Mouse (Mus musculus) intestine, postnatal 0 days (tissue): Measurements from ENCODE around the gene Abhd6. TPM values are rescaled to one million over a fixed set of nuclear protein-coding genes. Genes with fewer than 3 reads are reported as not detected.

Source experiments
- ATAC-seq: fragments of 200-750 bp; cut with Nextera tagmentation; 2 replicates; pipeline ENCODE4 v1.8.0; 2017; ENCODE audit warnings: mild to moderate bottlenecking, moderate TSS enrichment, moderate library complexity
- H3K27ac ChIP-seq: fragments of 300-500 bp; sonication (generic); 2 replicates; pipeline ENCODE4 v1.5.1; 2014; ENCODE audit warnings: mild to moderate bottlenecking, low read depth, low read length, moderate library complexity
- H3K27me3 ChIP-seq: fragments of 300-500 bp; sonication (generic); replicated peaks from 2 replicates; pipeline ENCODE4 v1.6.1; 2014; ENCODE audit warnings: low read length, mixed read lengths; ENCODE audit not compliant: control insufficient read depth, insufficient read depth
- H3K36me3 ChIP-seq: fragments of 300-500 bp; sonication (generic); 2 replicates; pipeline ENCODE4 v1.6.1; 2014; ENCODE audit warnings: mild to moderate bottlenecking, moderate library complexity; ENCODE audit not compliant: control insufficient read depth, insufficient read depth
- H3K4me1 ChIP-seq: fragments of 300-500 bp; sonication (generic); replicated peaks from 2 replicates; pipeline ENCODE4 v1.6.1; 2014; ENCODE audit warnings: antibody characterized with exemption, low read length, mixed read lengths; ENCODE audit not compliant: control insufficient read depth, insufficient read depth
- H3K4me2 ChIP-seq: fragments of 300-500 bp; sonication (generic); replicated peaks from 2 replicates; pipeline ENCODE4 v1.6.1; 2014; ENCODE audit warnings: low read depth, mild to moderate bottlenecking, moderate library complexity
- H3K4me3 ChIP-seq: fragments of 300-500 bp; sonication (generic); 2 replicates; pipeline ENCODE4 v1.5.1; 2014; ENCODE audit warnings: low read depth, low read length
- H3K9ac ChIP-seq: fragments of 300-500 bp; sonication (generic); 2 replicates; pipeline ENCODE4 v1.6.1; 2014; ENCODE audit warnings: mild to moderate bottlenecking, low read depth, low read length
- H3K9me3 ChIP-seq: fragments of 300-500 bp; sonication (generic); 2 replicates; pipeline ENCODE4 v1.6.1; 2016; ENCODE audit warnings: mixed run types; ENCODE audit not compliant: control insufficient read depth
- CTCF ChIP-seq: sonication (generic); IDR thresholded peaks from 2 replicates; pipeline ENCODE4 v1.5.1; 2016; ENCODE audit warnings: low read depth, mild to moderate bottlenecking, control low read depth, antibody characterized with exemption, moderate library complexity
- WGBS: fragments of 180-500 bp; shearing (Covaris S2); extraction: QIAGEN DNeasy Blood & Tissue Kit; methylation state at CpG from one replicate; pipeline ENCODE4 v1.1.7; 2014; 5-methylcytosine and 5-hydroxymethylcytosine counted together
- polyA plus RNA-seq: library from polyadenylated mRNA; unstranded; fragments of >200 nt; fragmentation: Nextera tagmentation; extraction: Ambion mirVana; gene quantifications from 2 replicates; pipeline ENCODE4 v1.2.1, GENCODE M21; 2015

The Abhd6 gene
- polyA plus RNA-seq, 1 experiment from 2014 or later = 11.8 TPM

DNA sequence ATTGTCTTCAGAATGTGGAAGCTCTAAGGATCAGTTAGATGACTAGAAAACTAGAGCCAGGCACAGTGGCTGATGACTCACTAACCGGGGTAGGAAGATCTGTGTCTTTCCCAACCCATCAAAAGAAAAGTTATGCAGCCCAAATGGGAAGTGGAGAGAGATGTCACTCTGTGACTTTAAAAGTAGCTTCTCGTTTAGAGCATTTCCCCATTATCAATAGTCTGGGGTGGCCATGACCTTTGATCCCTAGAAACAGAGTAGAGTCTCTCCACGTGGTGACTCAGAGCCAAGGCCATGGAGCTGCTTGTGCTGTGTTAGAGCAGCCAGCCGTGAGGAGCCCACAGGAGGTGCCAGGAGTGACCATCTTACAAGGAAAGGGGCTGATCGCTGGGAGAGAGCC lies 90.7 kb downstream of the Abhd6 start:
- Histone ChIP-seq H3K4me3 (no peak overlapping the region), H3K4me1 (peaks cover 4% of the 10 kb centered on the region; the same call in 1 of the 2 replicates), H3K9me3 (no peaks in the 10 kb centered on the region), H3K36me3 (peaks cover 28% of the 10 kb centered on the region), H3K27me3 (no peaks in the 10 kb centered on the region), H3K9ac (no peak overlapping the region), H3K27ac (peak overlapping the region; percentile 46; the same call in 1 of the 2 replicates), H3K4me2 (no peak overlapping the region)
- TF ChIP-seq CTCF = no peak
- ATAC-seq = peak; percentile 40; the same call in 1 of the 2 replicates
- 46% methylated on average over 5 of the region's 5 CpGs for WGBS

- peak overlapping the region; percentile 77 for H3K27ac ChIP-seq
- 25% methylated on average over 3 of the region's 3 CpGs for whole genome bisulfite sequencing
- no peaks in the 10 kb centered on the region for H3K9me3 ChIP-seq
- H3K4me3 ChIP-seq = no peak overlapping the region
- peaks cover 14% of the 10 kb centered on the region for H3K36me3 ChIP-seq
- TF ChIP-seq CTCF = no peak
- H3K27me3 ChIP-seq = no peaks in the 10 kb centered on the region
- ATAC-seq = no peak
- H3K4me2 ChIP-seq = peak overlapping the region; percentile 44
- peak overlapping the region; percentile 46; the same call in 1 of the 2 replicates for H3K9ac ChIP-seq
- peaks cover 6% of the 10 kb centered on the region; the same call in 1 of the 2 replicates for H3K4me1 ChIP-seq
Measured at GRCm38 (mm10) chr14:8094931-8095561, 92.3 kb downstream of the Abhd6 start.

- TF ChIP-seq CTCF = no peak
- H3K4me1 ChIP-seq = peaks cover 8% of the 10 kb centered on the region; the same call in 1 of the 2 replicates
- H3K9me3 ChIP-seq = no peaks in the 10 kb centered on the region
- H3K36me3 ChIP-seq = peaks cover 9% of the 10 kb centered on the region
- ATAC-seq = no peak
- 18% methylated on average over 7 of the region's 7 CpGs for WGBS
- peak overlapping the region; percentile 14; the same call in 1 of the 2 replicates for H3K4me3 ChIP-seq
- H3K4me2 ChIP-seq = peak overlapping the region; percentile 44
- peak overlapping the region; percentile 77 for H3K27ac ChIP-seq
- peak overlapping the region; percentile 46; the same call in 1 of the 2 replicates for H3K9ac ChIP-seq
- no peaks in the 10 kb centered on the region for H3K27me3 ChIP-seq
Measured at GRCm38 (mm10) chr14:8095562-8095950, 92.9 kb downstream of the Abhd6 start.

DNA sequence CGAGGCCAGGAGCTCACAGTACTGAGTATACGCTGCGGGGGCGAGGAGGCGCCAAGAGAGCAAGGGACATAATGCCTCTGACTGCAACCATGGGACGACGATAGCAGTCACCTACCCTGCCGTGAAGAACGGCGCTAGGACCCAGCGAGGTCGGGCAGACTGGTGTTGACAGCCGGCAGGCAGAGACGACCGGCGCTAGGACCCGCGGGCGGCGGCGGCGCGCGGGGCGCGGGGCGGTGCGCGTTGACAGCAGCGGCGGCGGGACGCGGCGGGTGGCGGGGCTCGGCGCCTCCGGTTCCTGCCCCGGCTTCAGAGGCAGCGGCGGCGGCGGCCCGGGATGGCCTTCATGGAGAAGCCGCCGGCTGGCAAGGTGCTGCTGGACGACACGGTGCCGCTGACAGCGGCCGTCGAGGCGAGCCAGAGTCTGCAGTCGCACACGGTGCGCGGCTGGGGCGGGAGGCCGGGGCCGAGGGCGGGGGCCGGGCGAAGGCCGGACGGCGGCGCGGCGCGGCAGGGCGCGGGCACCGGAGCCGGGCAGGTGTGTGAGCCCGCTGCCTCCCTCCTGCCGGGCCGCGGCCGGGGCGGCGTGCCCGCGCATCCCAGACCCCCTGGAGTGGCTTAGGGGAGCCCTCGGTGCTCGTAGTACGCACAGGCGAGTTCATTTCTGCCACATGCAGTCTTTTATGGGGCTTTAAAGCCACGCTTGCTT lies 95.4 kb downstream of the Abhd6 start, which contains the start of gene Pxk:
Gene Pxk (plus strand): TSS at position 234 of the 709 bp plus-strand sequence.
- Histone ChIP-seq H3K4me1 (peaks cover 8% of the 10 kb centered on the region; the same call in 1 of the 2 replicates), H3K36me3 (no peaks in the 10 kb centered on the region), H3K9ac (peak within 1 kb of the TSS; percentile 88), H3K4me3 (peak within 1 kb of the TSS; percentile 88), H3K27me3 (no peaks in the 10 kb centered on the region), H3K9me3 (no peaks in the 10 kb centered on the region), H3K4me2 (peak within 1 kb of the TSS; percentile 71), H3K27ac (peak within 1 kb of the TSS; percentile 90)
- TF ChIP-seq CTCF = no peak
- peak; percentile 88 for ATAC-seq
- under 1% methylated on average over 54 of the region's 89 CpGs for WGBS

DNA sequence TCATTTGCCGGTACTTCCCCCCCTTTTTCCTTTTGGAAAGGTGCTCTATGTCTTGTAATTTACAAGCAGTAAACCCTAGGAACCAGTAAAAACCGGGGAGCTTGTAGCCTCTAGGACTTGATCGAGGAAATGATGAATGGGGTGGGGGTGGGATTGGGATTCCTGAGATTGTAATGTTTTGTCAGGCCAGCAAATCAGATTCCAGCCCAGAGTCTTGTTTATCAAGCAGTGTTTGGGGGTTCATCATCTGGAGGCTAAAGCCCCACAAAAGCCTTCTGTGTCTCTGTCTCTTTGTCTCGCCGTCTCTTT lies 95.9 kb downstream of the Abhd6 start:
- ATAC-seq = no peak
- 5% methylated on average over 5 of the region's 5 CpGs for WGBS

GRCm38 (mm10) chr14:8099561-8100021 lies 96.9 kb downstream of the Abhd6 start:
- peaks cover 8% of the 10 kb centered on the region; the same call in 1 of the 2 replicates for H3K4me1 ChIP-seq
- no peak overlapping the region; the same call in 1 of the 2 replicates for H3K27ac ChIP-seq
- 0 out of 2 replicates have a peak overlapping the region, but pooled peaks have one; percentile 7 for H3K9ac ChIP-seq
- 32% methylated on average over 10 of the region's 10 CpGs for WGBS
- ATAC-seq = no peak
- no peaks in the 10 kb centered on the region for H3K9me3 ChIP-seq
- no peak for TF ChIP-seq CTCF
- no peaks in the 10 kb centered on the region for H3K27me3 ChIP-seq
- H3K4me2 ChIP-seq = peak overlapping the region; percentile 71
- H3K4me3 ChIP-seq = peak overlapping the region; percentile 88
- H3K36me3 ChIP-seq = no peaks in the 10 kb centered on the region

More for the DNA sequence above, 95.9 kb downstream of the Abhd6 start:
- peak overlapping the region; percentile 71 for H3K4me2 ChIP-seq
- peak overlapping the region; percentile 90 for H3K27ac ChIP-seq
- H3K27me3 ChIP-seq = no peaks in the 10 kb centered on the region
- H3K9ac ChIP-seq = peak overlapping the region; percentile 88
- H3K36me3 ChIP-seq = no peaks in the 10 kb centered on the region
- peaks cover 8% of the 10 kb centered on the region; the same call in 1 of the 2 replicates for H3K4me1 ChIP-seq
- no peak for TF ChIP-seq CTCF
- H3K9me3 ChIP-seq = no peaks in the 10 kb centered on the region
- H3K4me3 ChIP-seq = peak overlapping the region; percentile 88
